Mouse (Mus musculus) forebrain, embryonic 14.5 days (tissue): ENCODE data around the gene P4hb. TPM values are rescaled to one million over a fixed set of nuclear protein-coding genes. Genes with fewer than 3 reads are reported as not detected.

Experiments
- ATAC-seq: fragments of 200-750 bp; cut with Nextera tagmentation; 2 replicates; pipeline ENCODE4 v1.8.0; 2017; ENCODE audit warnings: mild to moderate bottlenecking, moderate library complexity
- DNase-seq: peaks from one replicate; pipeline ENCODE4 v3.0.0-alpha.2; 2015; ENCODE audit warnings: low spot score
- H3K27ac ChIP-seq: fragments of 300-500 bp; sonication (generic); 2 replicates; pipeline ENCODE4 v1.5.1; 2014; ENCODE audit warnings: low read depth, mild to moderate bottlenecking, control low read depth, low read length, moderate library complexity
- H3K27me3 ChIP-seq: fragments of 300-500 bp; sonication (generic); replicated peaks from 2 replicates; pipeline ENCODE4 v1.6.1; 2014; ENCODE audit warnings: low read length, control low read depth, mixed read lengths; ENCODE audit not compliant: control insufficient read depth, insufficient read depth
- H3K36me3 ChIP-seq: fragments of 300-500 bp; sonication (generic); 2 replicates; pipeline ENCODE4 v1.6.1; 2014; ENCODE audit warnings: low read length, control low read depth; ENCODE audit not compliant: control insufficient read depth, insufficient read depth
- H3K4me1 ChIP-seq: fragments of 300-500 bp; sonication (generic); 2 replicates; pipeline ENCODE4 v1.6.1; 2014; ENCODE audit warnings: antibody characterized with exemption, low read length, control low read depth; ENCODE audit not compliant: control insufficient read depth, insufficient read depth
- H3K4me2 ChIP-seq: fragments of 300-500 bp; sonication (generic); 2 replicates; pipeline ENCODE4 v1.6.1; 2014; ENCODE audit warnings: mild to moderate bottlenecking, control low read depth, low read length
- H3K4me3 ChIP-seq: fragments of 300-500 bp; sonication (generic); 2 replicates; pipeline ENCODE4 v1.5.1; 2014; ENCODE audit warnings: low read depth, low read length, control low read depth
- H3K9ac ChIP-seq: fragments of 300-500 bp; sonication (generic); 2 replicates; pipeline ENCODE4 v1.6.1; 2014; ENCODE audit warnings: mild to moderate bottlenecking, low read length, control low read depth, moderate library complexity
- H3K9me3 ChIP-seq: fragments of 300-500 bp; sonication (generic); replicated peaks from 2 replicates; pipeline ENCODE4 v1.6.1; 2016; ENCODE audit warnings: low read length, control low read depth, mixed read lengths; ENCODE audit not compliant: control insufficient read depth
- WGBS: fragments of 180-500 bp; shearing (Covaris S2); extraction: QIAGEN DNeasy Blood & Tissue Kit; methylation state at CpG from one replicate; pipeline ENCODE4 v1.1.7; 2014; 5-methylcytosine and 5-hydroxymethylcytosine counted together
- polyA plus RNA-seq: library from polyadenylated mRNA; unstranded; fragments of >200 nt; fragmentation: Nextera tagmentation; extraction: Ambion mirVana; gene quantifications from 2 replicates; pipeline ENCODE4 v1.2.1, GENCODE M21; 2014

The P4hb gene
- polyA plus RNA-seq, 1 experiment from 2014 or later, result 332 TPM

DNA sequence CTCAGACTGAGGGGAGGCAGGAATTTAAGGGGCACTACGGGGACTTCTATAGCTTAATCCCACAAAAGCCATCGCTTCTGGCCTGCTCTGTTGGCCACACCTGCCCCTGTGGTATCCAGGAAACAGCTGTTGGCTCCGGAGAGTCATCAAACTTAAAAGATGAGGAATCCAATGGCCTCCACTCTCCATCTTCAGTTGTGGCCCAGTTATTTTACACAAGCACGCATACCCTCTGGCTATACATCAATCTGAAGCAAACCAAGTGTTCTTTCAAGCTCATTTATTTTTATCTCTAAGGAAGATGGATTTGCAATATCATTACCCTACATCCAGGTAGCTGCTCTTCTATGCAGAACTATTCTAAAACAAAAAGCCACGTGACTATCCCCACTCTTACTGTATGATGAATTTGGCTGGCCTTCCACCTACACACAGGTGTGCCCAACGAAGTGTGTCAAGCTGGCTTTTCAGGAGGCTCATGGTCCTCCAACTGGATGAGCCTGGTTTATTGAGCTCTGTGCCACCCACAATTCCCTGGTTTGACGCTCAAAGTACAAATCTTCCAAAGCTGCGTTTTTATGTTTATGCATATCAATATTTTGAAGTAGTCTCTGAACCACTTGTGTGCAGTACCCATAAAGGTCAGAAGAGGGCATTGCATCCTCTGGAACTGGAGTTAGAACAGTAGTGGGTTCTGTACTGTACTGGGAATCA, 9.4 kb upstream of the P4hb start:
- 75% methylated on average over 8 of the region's 8 CpGs for WGBS
- Histone ChIP-seq H3K27ac (peak overlapping the region; percentile 95), H3K4me2 (peak overlapping the region; percentile 85), H3K9ac (peak overlapping the region; percentile 95), H3K4me3 (peak overlapping the region; percentile 89), H3K27me3 (no peaks in the 10 kb centered on the region), H3K9me3 (no peaks in the 10 kb centered on the region), H3K4me1 (peaks cover 10% of the 10 kb centered on the region), H3K36me3 (peaks cover 55% of the 10 kb centered on the region)
- no peak for ATAC-seq
- DNase-seq, result peak; percentile 24

DNA sequence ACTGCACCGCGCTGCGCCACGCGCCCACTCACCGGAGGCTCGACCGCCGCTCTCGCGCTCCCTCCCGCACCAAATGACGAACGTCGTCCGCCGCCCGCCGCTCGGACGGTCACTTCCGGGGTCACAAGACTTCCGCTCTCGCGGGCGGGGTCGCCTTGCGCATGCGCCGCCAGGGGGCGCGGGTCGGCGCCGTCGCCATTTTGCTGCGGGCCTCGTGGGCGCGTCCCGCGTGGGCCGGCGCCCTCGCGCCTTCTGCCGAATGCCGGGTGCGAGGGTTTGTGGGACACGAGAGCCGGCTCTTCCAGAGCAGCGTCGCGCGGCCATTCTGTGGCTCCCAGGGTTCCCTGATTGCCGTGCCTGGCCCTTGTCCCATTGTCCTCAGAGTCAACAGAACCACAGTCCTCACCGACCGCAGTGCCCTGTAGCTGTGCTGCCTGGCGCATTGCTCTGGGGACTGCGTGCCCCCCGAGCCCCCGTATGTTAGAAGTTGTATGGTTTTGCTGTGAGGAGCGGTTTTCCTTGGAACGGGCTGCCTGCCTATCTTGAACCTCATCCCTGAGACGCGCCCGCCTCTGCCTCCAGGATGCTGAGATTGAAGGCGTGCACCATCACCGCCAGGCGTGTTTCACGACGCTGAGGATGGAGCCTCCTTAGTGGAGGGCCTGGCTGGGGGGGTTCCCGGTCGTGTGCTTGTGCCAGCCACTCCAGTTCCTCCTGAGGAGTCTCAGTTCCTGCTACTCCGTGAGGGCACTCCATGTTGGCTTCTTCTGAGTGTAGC, 8.6 kb upstream of the P4hb start, which contains the start of gene Arhgdia:
Arhgdia (minus strand) TSS at position 135 of the 778 bp plus-strand sequence.
- H3K9ac ChIP-seq, result peak within 1 kb of the TSS; percentile 95
- H3K27me3 ChIP-seq, result no peaks in the 10 kb centered on the region
- ATAC-seq, result peak; percentile 65
- H3K4me2 ChIP-seq, result peak within 1 kb of the TSS; percentile 85
- peak within 1 kb of the TSS; percentile 95 for H3K27ac ChIP-seq
- 6% methylated on average over 62 of the region's 75 CpGs for WGBS
- peak; percentile 90 for DNase-seq
- peak within 1 kb of the TSS; percentile 89 for H3K4me3 ChIP-seq
- H3K9me3 ChIP-seq, result no peaks in the 10 kb centered on the region
- peaks cover 10% of the 10 kb centered on the region for H3K4me1 ChIP-seq
- peaks cover 51% of the 10 kb centered on the region for H3K36me3 ChIP-seq

- under 1% methylated on average over 44 of the region's 44 CpGs for WGBS
- Histone ChIP-seq H3K9me3 (no peaks in the 10 kb centered on the region), H3K4me2 (peak overlapping the region; percentile 85), H3K27me3 (no peaks in the 10 kb centered on the region), H3K4me3 (peak overlapping the region; percentile 89), H3K36me3 (peaks cover 43% of the 10 kb centered on the region), H3K9ac (peak overlapping the region; percentile 95), H3K27ac (peak overlapping the region; percentile 95), H3K4me1 (peaks cover 10% of the 10 kb centered on the region)
- ATAC-seq (peak; percentile 50), DNase-seq (peak; percentile 34)
Observed at GRCm38 (mm10) chr11:120580871-120581331, 7.8 kb upstream of the P4hb start.

DNA sequence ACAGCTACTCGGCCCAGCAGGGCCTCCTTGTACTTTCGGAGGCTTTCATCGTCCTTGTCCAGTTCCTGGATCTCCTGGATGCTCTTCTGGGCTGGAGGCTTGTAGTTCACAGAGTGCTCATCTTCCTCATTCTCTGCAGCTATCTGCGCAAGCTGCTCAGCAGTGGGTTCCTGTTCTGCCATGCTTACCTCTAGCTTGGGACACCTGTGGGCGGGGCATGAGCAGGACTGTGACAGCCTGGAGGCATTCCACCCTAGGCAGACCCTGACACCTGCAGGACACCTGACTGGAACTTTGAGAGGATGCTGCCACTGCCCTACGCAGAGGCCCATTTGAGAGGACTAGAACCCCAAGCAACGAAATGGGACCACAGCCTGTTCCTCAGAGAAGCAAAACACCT, 7.1 kb upstream of the P4hb start:
- no peaks in the 10 kb centered on the region for H3K27me3 ChIP-seq
- H3K27ac ChIP-seq, result peak overlapping the region; percentile 95; the same call in 1 of the 2 replicates
- H3K4me1 ChIP-seq, result peaks cover 10% of the 10 kb centered on the region
- peak overlapping the region; percentile 89 for H3K4me3 ChIP-seq
- H3K36me3 ChIP-seq, result peaks cover 36% of the 10 kb centered on the region
- H3K9me3 ChIP-seq, result no peaks in the 10 kb centered on the region
- ATAC-seq, result no peak
- H3K9ac ChIP-seq, result peak overlapping the region; percentile 95
- DNase-seq, result no peak
- WGBS, result 62% methylated on average over 7 of the region's 7 CpGs
- peak overlapping the region; percentile 85 for H3K4me2 ChIP-seq

GRCm38 (mm10) chr11:120579316-120580107, 6.5 kb upstream of the P4hb start:
- H3K9me3 ChIP-seq, result no peaks in the 10 kb centered on the region
- no peak for ATAC-seq
- H3K4me1 ChIP-seq, result peaks cover 10% of the 10 kb centered on the region
- peak overlapping the region; percentile 95 for H3K9ac ChIP-seq
- H3K27ac ChIP-seq, result peak overlapping the region; percentile 95; the same call in 1 of the 2 replicates
- H3K36me3 ChIP-seq, result peaks cover 34% of the 10 kb centered on the region
- H3K27me3 ChIP-seq, result no peaks in the 10 kb centered on the region
- H3K4me3 ChIP-seq, result peak overlapping the region; percentile 89
- DNase-seq, result peak; percentile 81
- H3K4me2 ChIP-seq, result peak overlapping the region; percentile 85
- 64% methylated on average over 15 of the region's 15 CpGs for WGBS

GRCm38 (mm10) chr11:120578694-120579243, 5.7 kb upstream of the P4hb start:
- Histone ChIP-seq H3K27ac (no peak overlapping the region), H3K9me3 (no peaks in the 10 kb centered on the region), H3K4me1 (peaks cover 10% of the 10 kb centered on the region), H3K4me3 (no peak overlapping the region; the same call in 1 of the 2 replicates), H3K27me3 (no peaks in the 10 kb centered on the region), H3K4me2 (no peak overlapping the region), H3K9ac (no peak overlapping the region; the same call in 1 of the 2 replicates), H3K36me3 (peaks cover 31% of the 10 kb centered on the region)
- WGBS, result 90% methylated on average over 11 of the region's 11 CpGs
- ATAC-seq (no peak), DNase-seq (no peak)

GRCm38 (mm10) chr11:120578024-120578693, 5.1 kb upstream of the P4hb start:
- Histone ChIP-seq H3K9ac (no peak overlapping the region), H3K9me3 (no peaks in the 10 kb centered on the region), H3K4me3 (no peak overlapping the region), H3K27ac (no peak overlapping the region), H3K27me3 (no peaks in the 10 kb centered on the region), H3K4me2 (no peak overlapping the region), H3K4me1 (peaks cover 10% of the 10 kb centered on the region), H3K36me3 (peaks cover 30% of the 10 kb centered on the region)
- DNase-seq (no peak), ATAC-seq (no peak)
- 90% methylated on average over 10 of the region's 10 CpGs for WGBS
